Mouse (Mus musculus) thymus, adult 2 months (tissue): ENCODE measurements around the gene Sgk1. TPM values are rescaled to one million over a fixed set of nuclear protein-coding genes. Genes with fewer than 3 reads are reported as not detected.

ENCODE experiments used
- DNase-seq: peaks from one replicate; pipeline ENCODE4 v3.0.0; 2021
- H3K27ac ChIP-seq: fragments of 200-500 bp; 2 replicates; pipeline ENCODE4 v1.5.1; 2012; ENCODE audit warnings: low read length, control low read depth; ENCODE audit not compliant: control insufficient read depth, insufficient read depth
- H3K27me3 ChIP-seq: fragments of 200-500 bp; 2 replicates; pipeline ENCODE4 v1.6.1; 2012; ENCODE audit warnings: mild to moderate bottlenecking, low read length, moderate library complexity, mixed read lengths; ENCODE audit not compliant: control insufficient read depth, insufficient read depth
- H3K36me3 ChIP-seq: fragments of 200-500 bp; 2 replicates; pipeline ENCODE4 v1.6.1; 2012; ENCODE audit warnings: mild to moderate bottlenecking, low read length, moderate library complexity; ENCODE audit not compliant: control insufficient read depth, insufficient read depth
- H3K4me1 ChIP-seq: fragments of 200-500 bp; replicated peaks from 2 replicates; pipeline ENCODE4 v1.6.1; 2012; ENCODE audit warnings: low read length; ENCODE audit not compliant: control insufficient read depth, insufficient read depth
- H3K4me3 ChIP-seq: fragments of 200-500 bp; 2 replicates; pipeline ENCODE4 v1.5.1; 2012; ENCODE audit warnings: mild to moderate bottlenecking, low read length, control low read depth, moderate library complexity; ENCODE audit not compliant: control insufficient read depth, insufficient read depth
- CTCF ChIP-seq: fragments of 200-500 bp; IDR thresholded peaks from 2 replicates; pipeline ENCODE4 v1.5.1; 2012; ENCODE audit warnings: mild to moderate bottlenecking, control low read depth, low read length, moderate library complexity, borderline replicate concordance; ENCODE audit not compliant: control insufficient read depth, poor library complexity, insufficient read depth; ENCODE audit errors: extremely low read depth
- POLR2A ChIP-seq: fragments of 200-500 bp; IDR thresholded peaks from 2 replicates; pipeline ENCODE4 v1.6.1; 2012; ENCODE audit warnings: mild to moderate bottlenecking, low read length, control low read depth, moderate library complexity; ENCODE audit not compliant: control insufficient read depth, poor library complexity, insufficient read depth; ENCODE audit errors: extremely low read depth
- WGBS: fragments of 180-500 bp; shearing (Covaris S2); methylation state at CpG from one replicate; pipeline ENCODE4 v1.1.7; 2018; 5-methylcytosine and 5-hydroxymethylcytosine counted together
- polyA plus RNA-seq: library from polyadenylated mRNA; depleted of rRNA; stranded (reverse); fragments of >200 nt; gene quantifications from 2 replicates; pipeline ENCODE4 v1.2.3, GENCODE M21; 2012

Sgk1 gene
- polyA plus RNA-seq, 1 experiment, result 18.7 TPM

DNA sequence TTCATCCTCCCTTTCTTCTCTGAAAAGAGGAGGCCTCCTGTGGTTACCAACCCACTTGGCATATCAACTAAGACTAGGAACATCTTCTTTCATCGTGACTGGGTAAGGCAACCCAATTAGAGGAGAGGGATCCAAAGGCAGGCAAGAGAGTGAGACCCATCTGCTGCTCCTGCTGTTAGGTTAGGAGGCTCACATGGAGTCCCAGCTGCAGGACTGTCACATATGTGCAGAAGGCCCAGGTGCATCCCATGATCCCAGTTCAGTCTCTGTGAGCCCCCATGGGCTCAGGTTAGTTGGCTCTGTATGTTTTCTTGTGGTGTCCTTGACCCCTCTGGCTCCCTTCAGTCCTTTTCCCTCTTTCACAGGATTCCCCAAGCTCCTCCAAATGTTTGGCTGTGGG lies 32.8 kb downstream of the Sgk1 start:
- WGBS, result 76% methylated on average over 1 of the region's 1 CpGs
- no peak overlapping the region for H3K4me3 ChIP-seq
- H3K27ac ChIP-seq, result no peak overlapping the region
- no peaks in the 10 kb centered on the region for H3K27me3 ChIP-seq
- TF ChIP-seq CTCF, result no peak
- TF ChIP-seq POLR2A, result no peak
- peaks cover 6% of the 10 kb centered on the region for H3K4me1 ChIP-seq
- no peak for DNase-seq
- no peaks in the 10 kb centered on the region for H3K36me3 ChIP-seq

DNA sequence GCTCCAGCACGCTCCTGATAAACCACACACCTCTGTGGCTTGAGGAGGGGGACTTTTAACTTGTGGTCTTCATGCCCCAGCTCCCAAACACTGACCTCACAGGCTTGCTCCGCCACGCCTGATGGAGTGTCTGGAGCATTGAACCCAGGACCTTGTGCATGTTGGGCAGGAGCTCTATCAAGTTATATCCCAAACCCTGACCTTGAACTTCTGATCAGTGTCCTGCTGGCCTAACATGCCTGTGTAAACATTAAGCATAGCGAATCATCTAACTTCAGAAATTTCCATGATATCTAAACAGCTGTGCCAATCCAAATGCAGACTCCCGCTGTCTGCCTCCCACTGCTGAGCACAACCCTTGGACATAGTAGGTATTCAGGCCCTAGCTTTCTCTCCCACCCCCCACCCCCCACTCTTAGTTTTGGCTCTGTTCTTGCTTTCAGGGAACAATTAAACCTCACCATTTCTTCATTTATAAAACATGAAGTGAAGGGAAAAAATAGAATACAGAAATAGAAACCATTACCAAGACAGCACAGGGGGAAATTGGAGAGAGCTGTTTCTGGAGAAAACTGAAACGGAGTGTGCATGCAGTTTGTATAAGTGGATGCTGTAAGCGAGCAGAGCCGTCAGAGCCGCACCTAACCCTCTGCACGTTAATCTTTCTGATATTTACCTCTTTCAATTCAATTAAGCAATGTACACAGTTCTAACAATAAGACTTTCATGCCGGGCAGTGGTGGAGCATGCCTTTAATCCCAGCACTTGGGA lies 34.5 kb downstream of the Sgk1 start:
- no peak overlapping the region for H3K4me3 ChIP-seq
- no peaks in the 10 kb centered on the region for H3K27me3 ChIP-seq
- peaks cover 4% of the 10 kb centered on the region for H3K4me1 ChIP-seq
- WGBS, result 83% methylated on average over 11 of the region's 11 CpGs
- no peak for DNase-seq
- TF ChIP-seq POLR2A (no peak), CTCF (no peak)
- no peak overlapping the region for H3K27ac ChIP-seq
- no peaks in the 10 kb centered on the region for H3K36me3 ChIP-seq

DNA sequence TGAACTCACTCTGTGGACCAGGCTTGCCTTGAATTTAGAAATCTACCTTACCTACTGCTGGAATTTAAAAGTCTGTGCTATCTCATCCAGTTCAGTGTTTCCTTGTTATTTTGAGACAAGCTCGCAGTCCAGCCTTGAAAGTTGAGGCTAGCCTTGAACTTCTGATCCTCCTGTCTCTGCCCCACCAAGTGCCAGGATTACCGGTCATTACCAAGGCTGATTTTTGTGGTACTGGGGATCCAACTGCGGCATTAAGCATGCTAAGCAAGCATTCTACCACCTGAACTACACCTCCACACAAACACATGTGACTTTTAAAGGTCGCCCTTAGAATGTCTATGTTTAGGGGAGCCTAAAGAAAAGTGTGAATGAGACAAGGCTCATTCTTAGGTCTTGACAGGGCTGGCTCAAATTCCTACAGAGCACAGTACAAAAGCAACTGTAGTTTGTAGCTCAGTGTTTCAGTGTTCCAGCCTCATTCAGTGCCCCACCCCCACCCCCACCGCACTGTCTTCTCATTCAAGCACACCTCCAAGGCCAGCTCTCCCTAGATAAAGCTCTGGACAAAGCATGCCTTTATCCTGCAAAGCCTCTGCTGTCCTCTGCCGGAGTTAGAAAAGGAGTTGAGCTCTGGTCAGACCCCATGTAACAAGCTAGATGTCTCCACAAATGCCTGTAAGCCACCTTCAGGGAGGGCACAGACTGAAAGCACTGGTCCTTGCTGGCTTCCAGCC lies 36.2 kb downstream of the Sgk1 start:
- Histone ChIP-seq H3K27ac (no peak overlapping the region), H3K36me3 (no peaks in the 10 kb centered on the region), H3K4me3 (no peak overlapping the region), H3K4me1 (no peaks in the 10 kb centered on the region), H3K27me3 (no peaks in the 10 kb centered on the region)
- TF ChIP-seq CTCF (no peak), POLR2A (no peak)
- DNase-seq, result no peak
- WGBS, result 96% methylated on average over 6 of the region's 6 CpGs

DNA sequence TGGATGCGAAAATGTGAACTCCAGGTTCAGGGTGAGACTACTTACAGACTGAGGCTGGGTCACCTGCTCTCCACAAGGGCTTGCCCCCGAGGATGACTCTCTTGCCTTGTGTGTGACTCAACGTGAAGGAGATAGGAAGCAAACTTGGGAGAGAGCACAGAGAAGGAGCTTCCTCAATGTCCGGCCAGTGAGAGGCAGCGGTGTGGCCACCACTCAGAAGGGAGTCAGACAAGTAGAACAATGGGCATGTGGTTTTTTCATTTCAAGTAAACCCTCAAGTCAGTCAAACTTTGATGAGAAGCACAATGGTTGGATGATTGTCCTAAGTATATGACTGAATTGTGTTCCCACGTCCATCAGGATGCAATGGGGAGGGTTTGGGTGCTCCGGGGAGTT lies 36.8 kb downstream of the Sgk1 start:
- no peaks in the 10 kb centered on the region for H3K36me3 ChIP-seq
- H3K4me3 ChIP-seq, result no peak overlapping the region
- no peak for TF ChIP-seq POLR2A
- TF ChIP-seq CTCF, result no peak
- H3K27me3 ChIP-seq, result no peaks in the 10 kb centered on the region
- no peak overlapping the region for H3K27ac ChIP-seq
- no peak for DNase-seq
- H3K4me1 ChIP-seq, result no peaks in the 10 kb centered on the region
- 92% methylated on average over 7 of the region's 7 CpGs for WGBS

DNA sequence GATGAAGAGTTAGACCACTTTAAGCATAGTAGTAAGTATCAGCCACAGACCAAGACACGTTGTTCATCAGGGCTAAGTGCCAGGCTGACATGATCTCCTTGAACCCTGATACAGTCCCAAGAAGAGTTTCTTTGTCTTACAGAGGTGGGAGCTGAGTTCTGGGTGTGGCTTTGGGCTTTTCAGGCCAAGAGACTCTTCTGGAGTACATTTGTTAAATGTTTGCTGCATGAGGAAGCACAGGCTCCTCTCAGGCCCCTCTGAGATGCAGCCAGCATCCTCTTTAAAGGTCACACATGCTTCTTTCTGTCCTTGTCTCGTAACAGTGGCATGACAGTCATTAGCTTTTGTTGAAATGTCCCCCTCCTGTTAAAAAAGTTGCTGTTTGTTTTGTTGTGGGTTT lies 38.6 kb downstream of the Sgk1 start:
- Histone ChIP-seq H3K27me3 (no peaks in the 10 kb centered on the region), H3K36me3 (no peaks in the 10 kb centered on the region), H3K27ac (no peak overlapping the region), H3K4me3 (no peak overlapping the region), H3K4me1 (no peaks in the 10 kb centered on the region)
- TF ChIP-seq POLR2A, result no peak
- TF ChIP-seq CTCF, result no peak
- no peak for DNase-seq
- 90% methylated on average over 2 of the region's 2 CpGs for WGBS

DNA sequence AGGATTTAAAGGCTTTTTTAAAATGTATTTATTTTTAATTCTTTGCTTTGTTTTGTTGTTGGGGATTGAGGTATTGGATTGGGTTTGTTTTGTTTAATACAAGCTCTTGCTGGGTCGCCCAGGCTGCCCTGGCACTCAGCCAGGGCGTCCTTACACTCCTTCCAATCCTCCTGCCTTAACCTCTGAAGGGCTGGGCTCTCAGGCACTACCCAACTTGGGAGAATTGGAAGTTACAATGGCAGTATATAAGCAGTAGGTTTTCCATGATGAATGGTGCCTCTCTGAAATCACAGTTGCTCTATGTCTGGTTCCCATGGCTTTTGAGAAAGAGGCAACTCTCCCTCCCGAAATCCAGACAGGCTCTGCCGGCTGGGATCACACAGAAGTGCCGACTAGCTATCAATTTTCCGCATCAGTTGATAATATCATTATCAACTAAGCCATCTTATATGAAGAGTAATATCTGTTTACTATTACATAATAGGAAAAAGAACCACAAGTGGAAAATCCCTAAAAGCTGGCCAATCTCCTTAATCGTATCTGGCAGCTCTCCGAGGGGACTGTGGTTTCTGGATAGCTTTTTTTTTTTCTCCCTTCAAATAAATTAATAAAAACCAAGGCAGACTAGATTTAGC lies 40.8 kb downstream of the Sgk1 start:
- H3K27me3 ChIP-seq, result no peaks in the 10 kb centered on the region
- 91% methylated on average over 8 of the region's 8 CpGs for WGBS
- no peak overlapping the region for H3K4me3 ChIP-seq
- no peaks in the 10 kb centered on the region for H3K4me1 ChIP-seq
- no peaks in the 10 kb centered on the region for H3K36me3 ChIP-seq
- no peak overlapping the region for H3K27ac ChIP-seq
- no peak for DNase-seq
- TF ChIP-seq POLR2A (no peak), CTCF (no peak)
